Mouse (Mus musculus) heart, embryonic 15.5 days (tissue): ENCODE data around the gene Chd2. TPM values are rescaled to one million over a fixed set of nuclear protein-coding genes. Genes with fewer than 3 reads are reported as not detected.
"Not testable (repeated sequence)": the region's sequence is repeated elsewhere in the genome, so short reads cannot be mapped to it uniquely, and the experiment has no call there.

Experiments
- ATAC-seq: fragments of 200-750 bp; cut with Nextera tagmentation; replicated peaks from 2 replicates; pipeline ENCODE4 v1.8.0; 2017; ENCODE audit warnings: low read depth, moderate TSS enrichment; ENCODE audit not compliant: insufficient number of reproducible peaks, insufficient read depth, low FRiP score
- H3K27ac ChIP-seq: fragments of 300-500 bp; sonication (generic); 2 replicates; pipeline ENCODE4 v1.5.1; 2015; ENCODE audit warnings: mild to moderate bottlenecking, inconsistent platforms
- H3K27me3 ChIP-seq: fragments of 300-500 bp; sonication (generic); 2 replicates; pipeline ENCODE4 v1.6.1; 2015; ENCODE audit warnings: inconsistent platforms
- H3K36me3 ChIP-seq: fragments of 300-500 bp; sonication (generic); 2 replicates; pipeline ENCODE4 v1.6.1; 2015; ENCODE audit warnings: mild to moderate bottlenecking, inconsistent platforms
- H3K4me1 ChIP-seq: fragments of 300-500 bp; sonication (generic); replicated peaks from 2 replicates; pipeline ENCODE4 v1.6.1; 2015; ENCODE audit warnings: inconsistent platforms
- H3K4me2 ChIP-seq: fragments of 300-500 bp; sonication (generic); 2 replicates; pipeline ENCODE4 v1.6.1; 2015; ENCODE audit warnings: inconsistent platforms, mild to moderate bottlenecking, moderate library complexity
- H3K4me3 ChIP-seq: fragments of 300-500 bp; sonication (generic); 2 replicates; pipeline ENCODE4 v1.5.1; 2015; ENCODE audit warnings: mild to moderate bottlenecking, inconsistent platforms
- H3K9ac ChIP-seq: fragments of 300-500 bp; sonication (generic); 2 replicates; pipeline ENCODE4 v1.6.1; 2015; ENCODE audit warnings: mild to moderate bottlenecking, inconsistent platforms
- H3K9me3 ChIP-seq: fragments of 300-500 bp; sonication (generic); replicated peaks from 2 replicates; pipeline ENCODE4 v1.6.1; 2016; ENCODE audit warnings: inconsistent platforms
- WGBS: fragments of 180-500 bp; shearing (Covaris S2); methylation state at CpG from one replicate; pipeline ENCODE4 v1.1.7; 2015; ENCODE audit warnings: mixed read lengths; 5-methylcytosine and 5-hydroxymethylcytosine counted together
- polyA plus RNA-seq: library from polyadenylated mRNA; unstranded; fragments of >200 nt; fragmentation: Nextera tagmentation; extraction: Ambion mirVana; gene quantifications from 2 replicates; pipeline ENCODE4 v1.2.1, GENCODE M21; 2015

The Chd2 gene
- polyA plus RNA-seq, 1 experiment from 2014 or later: 41.2 TPM

DNA sequence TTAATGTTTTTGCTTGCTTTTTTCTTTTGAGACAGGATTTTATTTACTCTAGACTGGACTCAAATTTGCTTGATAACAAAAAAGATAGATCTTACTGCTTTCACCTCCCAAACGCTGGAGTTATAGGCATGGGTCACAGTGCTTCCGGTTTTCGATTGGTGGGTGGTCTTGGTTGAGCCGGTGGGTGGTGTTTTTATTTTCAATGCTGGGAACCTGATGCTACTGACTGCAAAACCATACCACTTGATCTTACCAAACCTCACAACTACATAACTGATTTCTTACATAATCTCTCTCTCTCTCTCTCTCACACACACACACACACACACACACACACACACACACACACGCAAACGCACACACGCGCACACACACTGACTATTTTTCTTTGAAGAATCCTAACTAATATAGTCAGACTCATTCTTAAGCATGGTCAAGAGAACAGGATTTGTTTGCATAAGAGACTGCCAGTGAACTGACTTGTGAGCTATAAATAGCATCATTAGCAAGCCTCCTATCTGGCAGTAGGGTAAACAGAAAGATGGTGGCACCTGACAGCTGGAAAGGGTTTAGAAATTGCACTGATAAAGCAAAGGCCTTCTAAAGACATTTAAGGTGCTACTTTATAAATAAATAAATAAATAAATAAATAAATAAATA, 37.6 kb upstream of the Chd2 start:
- peak overlapping the region; percentile 79 for H3K27ac ChIP-seq
- H3K4me1 ChIP-seq: peaks cover 31% of the 10 kb centered on the region
- no peak overlapping the region for H3K4me3 ChIP-seq
- no peaks in the 10 kb centered on the region for H3K27me3 ChIP-seq
- H3K4me2 ChIP-seq: no peak overlapping the region
- H3K9ac ChIP-seq: no peak overlapping the region
- 42% methylated on average over 8 of the region's 8 CpGs for WGBS
- H3K36me3 ChIP-seq: no peaks in the 10 kb centered on the region
- H3K9me3 ChIP-seq: no peaks in the 10 kb centered on the region
- 0 out of 2 replicates have a peak, but pooled peaks have one; percentile 45 for ATAC-seq

DNA sequence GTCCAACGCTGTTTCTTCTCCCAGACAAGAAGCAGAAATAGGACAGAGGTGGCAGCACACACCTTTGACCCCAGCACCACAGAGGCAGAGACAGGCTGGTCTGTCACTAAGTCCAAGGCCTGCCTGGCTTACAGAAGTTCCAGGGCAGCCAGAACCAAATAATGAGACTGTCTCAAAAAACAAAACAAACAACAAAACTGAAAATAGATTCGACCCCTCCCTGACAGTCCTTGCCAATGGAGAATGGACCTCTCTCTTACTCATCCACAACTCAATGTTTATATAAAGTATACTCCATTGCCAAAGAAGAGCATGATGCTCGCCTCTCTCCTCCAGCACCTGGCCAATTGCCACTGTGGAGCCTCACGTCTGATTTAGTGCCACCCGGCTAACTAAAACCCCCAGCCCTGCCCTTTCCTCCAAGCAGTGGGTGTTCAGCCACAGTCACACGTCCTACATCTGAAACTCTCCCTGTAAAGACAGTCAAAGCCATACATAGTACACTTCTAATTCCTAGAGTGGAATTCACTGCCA, 36.3 kb upstream of the Chd2 start:
- no peak for ATAC-seq
- Histone ChIP-seq H3K4me3 (no peak overlapping the region), H3K36me3 (no peaks in the 10 kb centered on the region), H3K4me1 (peaks cover 28% of the 10 kb centered on the region), H3K27me3 (no peaks in the 10 kb centered on the region), H3K27ac (peak overlapping the region; percentile 8), H3K4me2 (no peak overlapping the region), H3K9me3 (no peaks in the 10 kb centered on the region), H3K9ac (no peak overlapping the region)
- 48% methylated on average over 6 of the region's 6 CpGs for WGBS

DNA sequence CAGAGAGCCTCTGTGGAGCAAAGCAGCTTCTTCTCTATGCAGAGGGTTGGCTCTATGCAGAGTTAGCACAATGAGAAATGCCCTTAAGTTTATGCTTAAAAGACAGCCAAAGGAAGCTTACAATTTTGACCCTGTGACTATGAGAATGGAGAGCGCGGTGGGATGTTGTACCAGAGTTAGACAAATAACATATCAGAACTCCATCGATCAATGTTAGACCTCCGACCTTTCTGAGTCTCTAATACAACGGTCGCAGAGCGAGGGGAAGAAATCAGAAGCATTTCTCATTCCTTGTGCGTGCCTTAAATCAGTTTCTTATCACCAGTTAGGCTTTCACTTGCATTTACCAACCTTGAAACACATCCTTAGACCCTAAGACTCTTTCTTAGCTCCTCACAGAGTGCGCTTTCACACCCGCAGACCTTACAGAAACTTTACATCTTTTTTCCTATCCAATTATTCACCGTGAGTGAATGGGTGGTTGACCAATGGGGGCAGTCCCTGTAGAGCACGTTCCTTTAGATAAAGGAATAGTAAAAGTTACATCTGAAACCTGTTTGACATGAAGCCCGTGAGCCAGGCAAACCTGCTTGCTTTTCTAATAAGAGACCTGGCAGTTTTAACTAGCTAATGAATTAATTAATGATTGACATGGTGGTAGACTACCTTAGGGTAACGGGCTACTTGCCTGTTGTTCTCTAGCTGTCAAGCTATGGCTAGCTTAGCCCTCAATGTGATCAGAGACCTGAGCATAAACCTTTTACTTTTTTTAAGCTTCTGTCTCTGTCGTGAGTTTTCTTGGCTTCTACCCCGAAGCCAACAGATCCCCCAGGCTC, 34.7 kb upstream of the Chd2 start:
- 54% methylated on average over 16 of the region's 16 CpGs for WGBS
- ATAC-seq: no peak
- Histone ChIP-seq H3K27ac (no peak overlapping the region), H3K27me3 (no peaks in the 10 kb centered on the region), H3K4me3 (no peak overlapping the region), H3K36me3 (no peaks in the 10 kb centered on the region), H3K9ac (no peak overlapping the region), H3K9me3 (no peaks in the 10 kb centered on the region), H3K4me1 (peaks cover 28% of the 10 kb centered on the region), H3K4me2 (no peak overlapping the region)

DNA sequence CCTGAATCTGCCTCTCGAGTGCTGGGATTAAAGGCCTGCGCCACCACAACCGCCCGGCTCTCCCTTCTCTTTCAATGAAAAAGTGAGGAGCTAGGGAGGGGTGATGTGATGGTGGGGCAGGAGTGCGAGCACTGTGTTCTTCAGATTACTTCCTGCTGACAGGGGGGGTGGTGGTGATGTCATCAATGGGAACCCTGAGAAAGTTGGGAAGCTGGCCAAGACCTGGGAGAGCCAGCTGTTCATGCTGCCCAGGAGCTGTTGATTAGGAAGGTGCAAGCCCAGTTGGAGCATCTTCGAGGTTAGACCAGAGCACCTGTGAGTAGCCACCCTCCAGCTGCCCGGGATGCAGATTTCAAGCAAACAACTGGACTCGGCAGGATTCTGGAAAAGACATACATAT, 33.6 kb upstream of the Chd2 start:
- 52% methylated on average over 8 of the region's 8 CpGs for WGBS
- ATAC-seq: no peak

DNA sequence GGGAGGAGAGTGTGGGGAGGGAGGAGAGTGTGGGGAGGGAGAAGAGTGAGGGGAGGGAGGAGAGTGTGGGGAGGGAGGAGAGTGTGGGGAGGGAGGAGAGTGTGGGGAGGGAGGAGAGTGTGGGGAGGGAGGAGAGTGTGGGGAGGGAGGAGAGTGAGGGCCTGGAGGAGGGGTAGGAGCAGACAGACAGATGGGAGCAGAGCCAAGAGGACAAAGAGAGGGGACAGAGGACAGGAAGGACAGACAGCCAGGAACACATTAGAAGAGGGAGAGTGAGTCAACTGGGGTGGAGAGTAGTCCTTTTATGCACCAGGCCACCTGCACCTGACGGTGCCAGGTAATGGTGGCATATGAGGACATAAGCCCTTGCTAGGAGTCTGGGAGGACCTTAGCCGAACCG, 33.0 kb upstream of the Chd2 start:
- not testable (repeated sequence) for H3K9ac ChIP-seq, H3K27me3 ChIP-seq, H3K36me3 ChIP-seq, ATAC-seq, H3K4me3 ChIP-seq, H3K4me2 ChIP-seq, H3K9me3 ChIP-seq, H3K27ac ChIP-seq
- WGBS: 59% methylated on average over 3 of the region's 3 CpGs
- peaks cover 24% of the 10 kb centered on the region for H3K4me1 ChIP-seq

More for the DNA sequence above, 33.6 kb upstream of the Chd2 start:
- H3K27me3 ChIP-seq: no peaks in the 10 kb centered on the region
- no peaks in the 10 kb centered on the region for H3K36me3 ChIP-seq
- peaks cover 28% of the 10 kb centered on the region for H3K4me1 ChIP-seq
- H3K27ac ChIP-seq: no peak overlapping the region
- no peaks in the 10 kb centered on the region for H3K9me3 ChIP-seq
- no peak overlapping the region for H3K4me2 ChIP-seq
- H3K9ac ChIP-seq: no peak overlapping the region
- no peak overlapping the region for H3K4me3 ChIP-seq

DNA sequence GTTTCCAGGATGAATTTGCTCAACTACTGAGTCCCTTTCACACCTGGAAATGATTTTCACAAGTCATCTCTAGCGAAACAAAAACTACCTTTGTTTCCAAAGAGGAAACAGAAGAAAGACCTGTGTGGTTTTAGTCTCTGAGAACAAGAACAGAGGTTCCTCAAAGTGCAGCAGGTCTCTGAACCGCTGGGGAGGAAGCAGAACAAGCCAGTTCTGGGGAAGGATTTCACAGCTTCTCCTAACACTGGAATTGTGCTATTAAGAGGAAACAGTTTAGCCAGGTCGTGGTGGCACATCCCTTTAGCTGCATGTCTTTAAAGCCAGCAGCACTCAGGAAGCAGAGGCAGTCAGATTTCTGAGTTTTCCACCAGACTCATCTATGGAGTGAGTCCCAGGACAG, 30.9 kb upstream of the Chd2 start:
- peaks cover 26% of the 10 kb centered on the region for H3K4me1 ChIP-seq
- 61% methylated on average over 3 of the region's 3 CpGs for WGBS
- no peaks in the 10 kb centered on the region for H3K36me3 ChIP-seq
- ATAC-seq: no peak
- H3K27ac ChIP-seq: no peak overlapping the region
- H3K4me3 ChIP-seq: no peak overlapping the region
- H3K27me3 ChIP-seq: no peaks in the 10 kb centered on the region
- H3K4me2 ChIP-seq: no peak overlapping the region
- no peak overlapping the region for H3K9ac ChIP-seq
- no peaks in the 10 kb centered on the region for H3K9me3 ChIP-seq

DNA sequence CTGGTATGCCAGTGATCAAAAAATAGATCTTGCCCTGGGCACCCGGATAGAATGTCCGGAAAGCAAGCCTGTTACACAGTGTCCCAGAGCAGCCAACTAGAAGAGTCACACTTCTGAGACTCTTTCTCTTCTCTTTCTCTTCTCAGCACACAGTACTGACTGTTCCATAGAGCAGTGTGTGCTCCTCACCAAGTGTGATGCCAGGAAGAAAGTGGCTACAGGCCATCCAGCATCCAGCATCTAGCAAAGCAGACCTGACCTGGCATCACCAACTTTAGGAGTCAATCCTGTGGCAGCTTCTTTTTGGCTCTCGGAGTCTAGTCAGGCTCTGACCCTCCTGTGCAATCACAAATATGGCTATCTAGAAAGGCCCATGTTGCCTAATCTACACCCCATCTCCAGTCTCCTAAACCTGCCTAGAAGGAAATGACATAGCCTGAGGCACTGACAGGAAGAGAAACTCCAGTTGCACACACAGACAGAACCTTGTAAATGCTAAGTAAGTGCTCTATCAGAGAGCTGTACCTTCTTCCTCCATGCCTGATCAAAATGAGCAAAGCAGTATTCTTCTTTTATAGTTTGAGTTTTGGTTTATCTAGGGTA, 27.3 kb upstream of the Chd2 start:
- no peak overlapping the region for H3K27ac ChIP-seq
- 76% methylated on average over 3 of the region's 3 CpGs for WGBS
- no peak for ATAC-seq
- H3K4me1 ChIP-seq: peaks cover 20% of the 10 kb centered on the region
- no peak overlapping the region for H3K4me3 ChIP-seq
- H3K9ac ChIP-seq: no peak overlapping the region
- no peak overlapping the region for H3K4me2 ChIP-seq
- no peaks in the 10 kb centered on the region for H3K36me3 ChIP-seq
- H3K9me3 ChIP-seq: no peaks in the 10 kb centered on the region
- no peaks in the 10 kb centered on the region for H3K27me3 ChIP-seq

DNA sequence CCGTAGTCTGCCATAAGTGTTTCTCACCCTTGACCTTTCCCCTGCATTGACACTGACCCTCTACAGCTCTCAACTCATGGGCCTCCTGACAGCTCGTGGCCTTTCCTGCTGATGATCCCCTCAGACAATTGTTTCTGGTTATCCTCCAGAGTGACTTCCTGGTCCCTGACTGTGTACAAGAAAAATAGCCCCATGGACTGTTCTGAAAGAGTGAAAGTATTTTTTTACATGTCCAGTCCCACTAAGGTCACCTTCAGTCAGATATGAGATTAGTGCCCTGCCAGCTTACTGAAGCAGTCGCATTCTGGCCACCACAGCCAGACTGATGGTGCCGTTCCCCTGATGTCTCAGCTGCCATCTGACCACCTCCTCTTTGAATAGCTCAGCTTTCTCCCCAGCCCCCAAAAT, 26.1 kb upstream of the Chd2 start:
- Histone ChIP-seq H3K36me3 (no peaks in the 10 kb centered on the region), H3K4me3 (no peak overlapping the region), H3K27ac (peak overlapping the region; percentile 46), H3K27me3 (no peaks in the 10 kb centered on the region), H3K9ac (no peak overlapping the region), H3K9me3 (no peaks in the 10 kb centered on the region), H3K4me1 (peaks cover 17% of the 10 kb centered on the region), H3K4me2 (no peak overlapping the region)
- no peak for ATAC-seq
- WGBS: 25% methylated on average over 4 of the region's 4 CpGs

DNA sequence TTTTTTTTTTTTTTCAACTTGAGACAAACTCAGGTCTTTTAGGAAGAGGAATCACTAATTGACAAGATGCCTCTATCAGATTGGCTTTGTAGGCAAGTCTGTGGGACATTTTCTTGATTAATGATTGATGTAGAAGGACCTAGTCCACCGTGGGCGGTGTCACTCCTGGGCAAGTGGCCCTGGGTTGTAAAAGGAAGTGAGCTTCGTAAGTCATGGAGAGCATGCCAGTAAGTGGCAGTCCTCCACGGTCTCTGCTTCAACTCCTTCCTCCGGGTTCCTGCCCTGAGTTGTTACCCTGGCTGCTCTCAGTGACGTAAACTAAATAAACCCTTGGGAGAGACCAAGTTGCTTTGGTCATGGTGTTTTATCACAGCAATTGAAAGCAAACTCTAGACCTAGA, 22.5 kb upstream of the Chd2 start:
- Histone ChIP-seq H3K27ac (no peak overlapping the region), H3K27me3 (no peaks in the 10 kb centered on the region), H3K9me3 (no peaks in the 10 kb centered on the region), H3K4me2 (no peak overlapping the region), H3K4me3 (no peak overlapping the region), H3K9ac (no peak overlapping the region), H3K36me3 (no peaks in the 10 kb centered on the region), H3K4me1 (peaks cover 29% of the 10 kb centered on the region)
- WGBS: 87% methylated on average over 6 of the region's 6 CpGs
- ATAC-seq: no peak

DNA sequence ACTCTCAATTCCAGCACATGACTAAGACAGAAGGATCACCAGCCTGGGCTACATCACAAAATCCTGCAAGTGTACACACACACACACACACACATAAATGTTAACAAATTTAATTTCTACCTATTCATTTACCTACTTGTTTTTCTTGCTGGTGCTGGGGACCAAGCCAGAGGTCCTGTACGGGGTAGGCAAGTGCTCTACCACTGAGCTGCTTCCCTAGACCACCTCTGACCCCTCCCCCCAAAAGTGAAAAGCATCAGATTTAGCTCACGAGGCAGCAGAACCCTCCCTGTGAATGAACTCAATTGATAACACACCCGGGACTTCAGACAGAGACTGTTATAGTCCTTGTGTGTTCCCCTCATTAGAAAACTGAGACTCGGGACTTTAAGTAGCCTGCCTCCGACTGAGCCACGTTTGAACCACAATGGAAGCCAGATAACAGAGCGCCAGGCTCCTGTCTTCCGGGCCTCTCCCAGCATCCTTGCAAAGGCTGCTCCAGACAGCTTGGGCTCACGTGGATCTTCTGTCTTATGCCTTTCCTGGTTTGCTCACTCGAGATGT, 19.9 kb upstream of the Chd2 start:
- Histone ChIP-seq H3K9ac (no peak overlapping the region), H3K27me3 (no peaks in the 10 kb centered on the region), H3K27ac (no peak overlapping the region), H3K9me3 (no peaks in the 10 kb centered on the region), H3K36me3 (no peaks in the 10 kb centered on the region), H3K4me1 (peaks cover 12% of the 10 kb centered on the region), H3K4me3 (no peak overlapping the region), H3K4me2 (no peak overlapping the region)
- ATAC-seq: no peak
- 21% methylated on average over 10 of the region's 10 CpGs for WGBS

DNA sequence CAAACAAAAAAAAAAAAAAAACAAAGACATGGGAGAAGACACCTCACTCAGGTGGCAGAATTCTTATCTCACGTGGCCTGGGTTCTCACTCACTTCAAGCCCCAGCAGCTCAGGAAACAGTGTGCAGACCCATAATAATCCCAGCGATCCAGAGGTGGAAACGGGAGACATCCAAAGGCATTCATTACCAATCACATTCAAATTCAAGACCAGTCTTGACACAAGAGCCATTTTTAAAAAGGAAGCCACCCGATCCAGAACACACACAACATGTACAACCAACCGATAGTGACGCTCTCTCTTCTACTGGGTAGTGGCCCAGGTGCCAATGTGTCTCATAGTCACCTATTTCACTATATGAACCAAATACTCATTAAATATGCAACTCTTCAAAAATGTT, 19.2 kb upstream of the Chd2 start:
- Histone ChIP-seq H3K4me1 (peaks cover 12% of the 10 kb centered on the region), H3K36me3 (no peaks in the 10 kb centered on the region), H3K9me3 (no peaks in the 10 kb centered on the region), H3K4me2 (no peak overlapping the region), H3K27ac (no peak overlapping the region), H3K9ac (no peak overlapping the region), H3K27me3 (no peaks in the 10 kb centered on the region), H3K4me3 (no peak overlapping the region)
- 92% methylated on average over 6 of the region's 6 CpGs for WGBS
- ATAC-seq: no peak
